Mouse (Mus musculus): ENCODE measurements around the gene Cdip1.

GRCm38 (mm10) chr16:4785706-4786105, 4.4 kb downstream of the Cdip1 start:
- TF ChIP-seq CTCF (IDR thresholded peaks at IDR 0.05; ENCODE audit: low read depth, low read length) (no peak), POLR2A (IDR thresholded peaks at IDR 0.05; ENCODE audit: extremely low read depth, insufficient read depth, low read length) (no peak)
